ENCODE assay signal across 32 mouse cellular contexts in genomic region chr4:147977726-147978125, GRCm38 (mm10). TPM values are rescaled to one million over a fixed set of nuclear protein-coding genes. Genes with fewer than 3 reads are reported as not detected.
DNase-seq lines count a peak whose midpoint lies in the region; ATAC-seq and TF ChIP-seq lines count a peak whose summit lies in the region.
"Had no signal": no experiment of that assay in that cellular context is flagged by ENCODE, and none has a peak within 500 bp of the region (broad histone marks: within the 10 kb centered on the region; RNA-seq: fewer than 3 reads in every experiment).

No protein-coding gene starts in this region.

- no peak for ATAC-seq in kidney, embryonic 14.5 days (ENCODE audit: low FRiP score, low TSS enrichment)
- ATAC-seq: CD4-positive, CD25-positive, alpha-beta regulatory T cell, adult 4 months; forebrain, embryonic 14.5 days; forebrain, embryonic 16.5 days; Patski had no signal

- no peak overlapping the region for H3K9ac ChIP-seq in kidney, embryonic 14.5 days (ENCODE audit: low read depth, low read length)
- H3K9ac ChIP-seq: embryonic facial prominence, embryonic 13.5 days; embryonic facial prominence, embryonic 15.5 days; forebrain, embryonic 12.5 days had no signal

- H3K4me2 ChIP-seq in kidney, embryonic 14.5 days (replicated peaks; ENCODE audit: low read depth, low read length), result no peak overlapping the region
- H3K4me2 ChIP-seq: embryonic facial prominence, embryonic 13.5 days; embryonic facial prominence, embryonic 15.5 days; forebrain, embryonic 12.5 days had no signal

- no peaks in the 10 kb centered on the region for H3K36me3 ChIP-seq in kidney, embryonic 14.5 days (ENCODE audit: control insufficient read depth, insufficient read depth, low read length)
- H3K36me3 ChIP-seq: embryonic facial prominence, embryonic 13.5 days; embryonic facial prominence, embryonic 15.5 days; forebrain, embryonic 10.5 days; forebrain, embryonic 12.5 days; G1E had no signal

- no peak overlapping the region for H3K27ac ChIP-seq in kidney, embryonic 14.5 days (ENCODE audit: low read depth, low read length)
- no peak overlapping the region for H3K27ac ChIP-seq in layer of hippocampus, adult 2 months
- H3K27ac ChIP-seq: embryonic facial prominence, embryonic 13.5 days; embryonic facial prominence, embryonic 15.5 days; forebrain, embryonic 10.5 days; forebrain, embryonic 12.5 days had no signal

- WGBS in kidney, embryonic 14.5 days, result 84% methylated on average over 4 of the region's 4 CpGs

- no peak for TF ChIP-seq CTCF in layer of hippocampus, adult 2 months (conservative IDR thresholded peaks at IDR 0.05)

- H3K4me1 ChIP-seq in kidney, embryonic 14.5 days (ENCODE audit: control insufficient read depth, insufficient read depth, low read length), result no peaks in the 10 kb centered on the region
- H3K4me1 ChIP-seq: embryonic facial prominence, embryonic 13.5 days; embryonic facial prominence, embryonic 15.5 days; forebrain, embryonic 10.5 days; forebrain, embryonic 12.5 days had no signal

- DNase-seq in kidney, adult 11 months, result peak; percentile 63
- no peak for DNase-seq in kidney, postnatal 4 days
- DNase-seq in kidney, adult 8-10 months, result peak; percentile 63 to 73
- DNase-seq in kidney, postnatal 14 days, result no peak
- peak; percentile 43 to 78 for DNase-seq in kidney, postnatal 36 days
- DNase-seq in layer of hippocampus, adult 2 months (ENCODE audit: low spot score in 2 of 2), result no peak
- DNase-seq: adrenal gland, postnatal 10 days; adrenal gland, postnatal 25 days; cerebellum, adult 11 months; cerebellum, adult 18-20 months; cerebellum, adult 8-10 months; cerebellum, adult 9-11 months; cerebellum, postnatal 14 days; cerebellum, postnatal 36 days; embryo, embryonic 11 days had no signal

- no peaks in the 10 kb centered on the region for H3K9me3 ChIP-seq in kidney, embryonic 14.5 days (ENCODE audit: control insufficient read depth, low read length)
- H3K9me3 ChIP-seq: forebrain, embryonic 10.5 days; G1E had no signal

- H3K4me3 ChIP-seq in kidney, embryonic 14.5 days (ENCODE audit: low read length), result no peak overlapping the region
- H3K4me3 ChIP-seq in layer of hippocampus, adult 2 months, result no peak overlapping the region
- H3K4me3 ChIP-seq: embryonic facial prominence, embryonic 13.5 days; embryonic facial prominence, embryonic 15.5 days; erythroblast, embryonic 14.5 days; forebrain, embryonic 10.5 days; forebrain, embryonic 12.5 days had no signal

- no peaks in the 10 kb centered on the region for H3K27me3 ChIP-seq in kidney, embryonic 14.5 days (ENCODE audit: control insufficient read depth, insufficient read depth, low read length)
- H3K27me3 ChIP-seq: embryonic facial prominence, embryonic 13.5 days; embryonic facial prominence, embryonic 15.5 days; forebrain, embryonic 12.5 days; Patski had no signal

RNA-seq across cellular contexts. Expression of gene Nppb, which starts 7.9 kb away (rescaled TPM):
- polyA plus RNA-seq in kidney, embryonic 14.5 days (2014; fragmentation: Nextera tagmentation; extraction: Ambion mirVana), result not detected in 2 replicates
- not detected for total RNA-seq in layer of hippocampus, adult 2 months (2021)
- total RNA-seq: adrenal gland, postnatal 10 days; adrenal gland, postnatal 25 days; CH12.LX; common myeloid progenitor, adult 5-6 weeks; G1E had no signal
- polyA plus RNA-seq: adrenal gland, adult 2 months; brain, embryonic 14.5 days; CD4-positive, CD25-positive, alpha-beta regulatory T cell, adult 4 months; erythroblast, embryonic 14.5 days; forebrain, embryonic 10.5 days; forebrain, embryonic 12.5 days; forebrain, embryonic 14.5 days; forebrain, embryonic 16.5 days; G1E had no signal

RNA-seq across cellular contexts. Expression of gene Nppa, which starts 22.8 kb away (rescaled TPM):
- 0.45 TPM in 1 of 2 replicates, not detected in the other for polyA plus RNA-seq in kidney, embryonic 14.5 days (2014; fragmentation: Nextera tagmentation; extraction: Ambion mirVana)
- not detected for total RNA-seq in layer of hippocampus, adult 2 months (2021)
- total RNA-seq: adrenal gland, adult 2 months; adrenal gland, postnatal 10 days; adrenal gland, postnatal 25 days; adrenal gland, postnatal 4 days; CH12.LX; common myeloid progenitor, adult 5-6 weeks; G1E had no signal
- polyA plus RNA-seq: adrenal gland, adult 2 months; C2C12; CD4-positive, CD25-positive, alpha-beta regulatory T cell, adult 4 months; erythroblast, embryonic 14.5 days; forebrain, embryonic 16.5 days; G1E had no signal

RNA-seq across cellular contexts. Expression of gene 2510039O18Rik, which starts 37.0 kb away (rescaled TPM):
- polyA plus RNA-seq in kidney, embryonic 14.5 days (2014; fragmentation: Nextera tagmentation; extraction: Ambion mirVana), result 19.0 and 22.1 TPM in 2 replicates
- total RNA-seq in layer of hippocampus, adult 2 months (2021), result 10 to 100 TPM; 27.0 to 27.9 TPM

RNA-seq across cellular contexts. Expression of gene Plod1, which starts 41.2 kb away (rescaled TPM):
- 28.5 and 40.7 TPM in 2 replicates for polyA plus RNA-seq in kidney, embryonic 14.5 days (2014; fragmentation: Nextera tagmentation; extraction: Ambion mirVana)
- total RNA-seq in layer of hippocampus, adult 2 months (2021), result 10 to 100 TPM; 16.4 to 21.5 TPM

Comparison
In these comparisons a context has a peak if more than half of its experiments do, and no peak if none do; other contexts are left out.
1. DNase-seq: peak in kidney, adult 11 months (single experiment), kidney, adult 8-10 months (2 of 2) and kidney, postnatal 36 days (2 of 2); none in kidney, postnatal 4 days (0 of 2), kidney, postnatal 14 days (single experiment) and layer of hippocampus, adult 2 months (0 of 2).